Mouse (Mus musculus) ES-E14 (cell line): ENCODE measurements around the gene Emp1.

ENCODE experiments used
- CHD2 ChIP-seq: IDR thresholded peaks from 2 replicates; pipeline ENCODE4 v1.6.1; 2014; ENCODE audit warnings: mild to moderate bottlenecking, low read depth, low read length, inconsistent platforms
- HCFC1 ChIP-seq: IDR thresholded peaks from 2 replicates; pipeline ENCODE4 v1.6.1; 2012; ENCODE audit warnings: low read length, inconsistent platforms, borderline replicate concordance; ENCODE audit not compliant: insufficient read depth
- MAFK ChIP-seq: IDR thresholded peaks from 2 replicates; pipeline ENCODE4 v1.6.1; 2014; ENCODE audit warnings: mild to moderate bottlenecking, low read depth, low read length, inconsistent platforms; ENCODE audit not compliant: insufficient read depth
- ZC3H11A ChIP-seq: IDR thresholded peaks from 2 replicates; pipeline ENCODE4 v1.6.1; 2012; ENCODE audit warnings: low read depth, mild to moderate bottlenecking, inconsistent platforms, low read length, borderline replicate concordance
- ZNF384 ChIP-seq: IDR thresholded peaks from 2 replicates; pipeline ENCODE4 v1.6.1; 2012; ENCODE audit warnings: low read depth, low read length, inconsistent platforms

DNA sequence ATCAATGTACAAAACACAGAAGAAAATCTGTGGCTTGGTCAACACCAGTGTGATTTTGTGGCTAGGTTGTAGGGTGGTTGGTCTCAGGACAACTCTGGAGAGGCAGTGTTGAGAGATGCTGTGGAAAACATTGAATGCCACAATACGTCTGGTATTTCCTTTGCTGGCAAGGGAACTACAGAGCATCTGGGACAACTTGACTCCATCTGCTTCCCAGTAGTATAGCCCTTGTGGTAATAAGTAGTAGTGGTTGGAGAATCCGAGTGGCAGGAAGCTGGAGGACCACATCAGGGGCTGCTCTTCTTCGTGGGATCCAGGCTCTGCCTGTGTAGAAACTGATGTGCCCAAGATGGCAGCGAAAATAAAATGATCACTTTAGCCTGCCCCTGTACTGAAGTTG, 30.4 kb upstream of the Emp1 start:
- TF ChIP-seq HCFC1 (no peak), ZC3H11A (no peak), MAFK (no peak), CHD2 (no peak), ZNF384 (no peak)
